Mouse (Mus musculus) heart, adult 2 months (tissue): Measurements from ENCODE around the gene Fbrs.
A peak's percentile ranks its signal among the peaks of the same experiment; 100 is the strongest.

Source experiments
- CTCF ChIP-seq: fragments of 200-600 bp; IDR thresholded peaks from 2 replicates; pipeline ENCODE4 v1.8.1; 2022; ENCODE audit warnings: antibody characterized with exemption, mild to moderate bottlenecking, moderate library complexity
- POLR2A ChIP-seq: fragments of 200-500 bp; IDR thresholded peaks from 2 replicates; pipeline ENCODE4 v1.6.1; 2011; ENCODE audit warnings: mild to moderate bottlenecking, low read depth, low read length, control low read depth; ENCODE audit not compliant: insufficient read depth

DNA sequence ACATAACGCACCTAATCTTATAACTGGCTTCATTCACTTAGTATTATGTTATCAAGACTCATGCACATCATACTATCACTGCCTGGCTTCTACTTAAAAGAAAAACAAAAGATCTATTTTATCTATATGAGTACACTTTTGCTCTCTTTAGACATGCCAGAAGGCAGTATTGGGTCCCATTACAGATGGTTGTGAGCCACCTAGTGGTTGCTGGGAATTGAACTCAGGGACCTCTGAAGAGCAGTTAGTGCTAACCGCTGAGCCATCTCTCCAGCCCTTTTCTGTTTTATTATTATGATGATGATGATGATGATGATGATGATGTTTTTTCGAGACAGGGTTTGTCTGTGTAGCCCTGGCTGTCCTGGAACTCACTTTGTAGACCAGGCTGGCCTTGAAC is 19.4 kb downstream of the Fbrs start:
- TF ChIP-seq CTCF (peak; percentile 80), POLR2A (no peak)
